Mouse (Mus musculus): ENCODE data around the gene Smoc2.

DNA sequence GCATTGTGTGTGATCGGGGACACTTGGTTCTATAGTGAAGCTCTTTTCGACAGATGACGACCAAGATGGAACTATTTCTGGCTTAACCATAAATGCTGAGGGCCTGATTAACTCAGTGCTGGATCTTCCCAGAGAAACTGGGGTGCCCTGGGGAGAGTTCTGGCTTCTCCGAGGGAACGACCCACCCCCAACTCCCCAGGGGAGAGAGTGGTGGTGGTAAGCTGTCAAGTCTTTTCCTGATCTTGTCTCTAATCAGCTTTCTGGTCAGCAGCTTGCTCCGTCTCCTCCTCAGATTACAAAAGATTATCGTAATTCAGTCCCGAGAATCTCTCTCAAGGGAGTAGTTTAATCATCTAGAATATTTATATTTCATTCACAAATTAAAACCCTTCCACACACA is 63.2 kb downstream of the Smoc2 start:
- TF ChIP-seq CTCF (IDR thresholded peaks at IDR 0.05; ENCODE audit: borderline replicate concordance, insufficient read depth, low read depth, low read length) (no peak), POLR2A (IDR thresholded peaks at IDR 0.05; ENCODE audit: borderline replicate concordance, insufficient read depth, low read length) (no peak)
